Mouse (Mus musculus) right cerebral cortex, postnatal 36 days (tissue): ENCODE results near the gene Igf1r.

Source experiments
- DNase-seq, 2 experiments: peaks; one replicate each; pipeline ENCODE4 v3.0.0; 2022; ENCODE audit warnings: low spot score in 2 of 2, mixed read lengths in 1 of 2

Igf1r gene

GRCm38 (mm10) chr7:68119605-68120004 lies 167.0 kb downstream of the Igf1r start:
- DNase-seq = no peak

GRCm38 (mm10) chr7:68122418-68122817 lies 169.8 kb downstream of the Igf1r start:
- no peak for DNase-seq

- no peak for DNase-seq
Measured at GRCm38 (mm10) chr7:68125347-68125746, 172.7 kb downstream of the Igf1r start.

GRCm38 (mm10) chr7:68127799-68128261 lies 175.2 kb downstream of the Igf1r start:
- peak in 1 of 2 experiments; percentile 46 for DNase-seq

GRCm38 (mm10) chr7:68128271-68128674 lies 175.6 kb downstream of the Igf1r start:
- DNase-seq = no peak

GRCm38 (mm10) chr7:68129077-68129511 lies 176.5 kb downstream of the Igf1r start:
- DNase-seq = peak; percentile 99

GRCm38 (mm10) chr7:68129546-68130253 lies 177.1 kb downstream of the Igf1r start:
- DNase-seq = peak; percentile 83 to 85

- no peak for DNase-seq
Measured at GRCm38 (mm10) chr7:68130950-68131580, 178.4 kb downstream of the Igf1r start.

- no peak for DNase-seq
Measured at GRCm38 (mm10) chr7:68133679-68134078, 181.1 kb downstream of the Igf1r start.

- DNase-seq = no peak
Measured at GRCm38 (mm10) chr7:68134948-68135347, 182.3 kb downstream of the Igf1r start.

- DNase-seq = no peak
Measured at GRCm38 (mm10) chr7:68136056-68136455, 183.4 kb downstream of the Igf1r start.

GRCm38 (mm10) chr7:68139384-68139783 lies 186.8 kb downstream of the Igf1r start:
- no peak for DNase-seq

- DNase-seq = no peak
Measured at GRCm38 (mm10) chr7:68140041-68140807, 187.6 kb downstream of the Igf1r start.

GRCm38 (mm10) chr7:68144266-68144665 lies 191.6 kb downstream of the Igf1r start:
- no peak for DNase-seq

GRCm38 (mm10) chr7:68148297-68149048 lies 195.8 kb downstream of the Igf1r start:
- no peak for DNase-seq

- no peak for DNase-seq
Measured at GRCm38 (mm10) chr7:68151892-68152291, 199.3 kb downstream of the Igf1r start.

GRCm38 (mm10) chr7:68152458-68152857 lies 199.8 kb downstream of the Igf1r start:
- DNase-seq = no peak

- peak in 1 of 2 experiments; percentile 50 for DNase-seq
Measured at GRCm38 (mm10) chr7:68153269-68153668, 200.6 kb downstream of the Igf1r start.

- no peak for DNase-seq
Measured at GRCm38 (mm10) chr7:68154588-68154987, 202.0 kb downstream of the Igf1r start.

GRCm38 (mm10) chr7:68160094-68160791 lies 207.6 kb downstream of the Igf1r start:
- DNase-seq = no peak

- DNase-seq = no peak
Measured at GRCm38 (mm10) chr7:68164074-68164473, 211.4 kb downstream of the Igf1r start.
